Mouse (Mus musculus): ENCODE measurements around the gene Mybpc1.

- TF ChIP-seq POLR2A (IDR thresholded peaks at IDR 0.05; ENCODE audit: low read depth, low read length), result no peak
- no peak for TF ChIP-seq CTCF (IDR thresholded peaks at IDR 0.05; ENCODE audit: extremely low read depth, insufficient read length, insufficient replicate concordance, low read depth, low read length)
Measured at GRCm38 (mm10) chr10:88622624-88623023, 17.7 kb upstream of the Mybpc1 start.

Measured in small intestine, adult 2 months (tissue).